11 mouse cellular contexts compared by ENCODE assay signal in the genomic region with DNA sequence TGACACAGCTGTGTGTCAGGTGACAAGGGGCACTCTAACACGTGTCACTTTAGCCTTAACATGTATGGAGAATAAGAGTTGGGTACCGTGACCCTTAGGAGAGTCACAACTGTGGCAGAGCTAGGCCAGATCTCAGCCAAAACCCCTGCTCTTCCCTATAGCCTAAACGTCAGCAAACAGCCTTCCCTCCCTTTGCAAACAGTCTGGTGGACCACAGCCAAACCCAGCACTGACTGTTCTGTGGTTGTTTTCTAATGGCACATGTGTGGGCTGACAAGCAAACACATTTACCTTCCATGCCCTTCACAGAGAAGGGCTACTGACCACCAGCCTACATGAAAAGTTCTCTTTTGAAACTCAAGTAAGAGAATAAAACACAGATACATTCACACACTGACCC.
"Had no signal": no experiment of that assay in that cellular context is flagged by ENCODE, and none has a peak within 500 bp of the region (broad histone marks: within the 10 kb centered on the region; RNA-seq: fewer than 3 reads in every experiment).

No protein-coding gene starts in this region.

- H3K27me3 ChIP-seq: kidney, embryonic 15.5 days; limb, embryonic 15.5 days; lung, embryonic 15.5 days; midbrain, embryonic 13.5 days had no signal

- H3K4me2 ChIP-seq: kidney, embryonic 15.5 days; limb, embryonic 15.5 days; lung, embryonic 15.5 days; midbrain, embryonic 13.5 days had no signal

- H3K9me3 ChIP-seq: kidney, embryonic 15.5 days; limb, embryonic 15.5 days; lung, embryonic 15.5 days; midbrain, embryonic 13.5 days had no signal

- H3K27ac ChIP-seq: kidney, embryonic 15.5 days; limb, embryonic 15.5 days; lung, embryonic 15.5 days; midbrain, embryonic 13.5 days had no signal

- H3K9ac ChIP-seq: kidney, embryonic 15.5 days; limb, embryonic 15.5 days; lung, embryonic 15.5 days; midbrain, embryonic 13.5 days had no signal

- ATAC-seq: intestine, embryonic 16.5 days; midbrain, embryonic 13.5 days had no signal

- H3K36me3 ChIP-seq: limb, embryonic 15.5 days; lung, embryonic 15.5 days; midbrain, embryonic 13.5 days had no signal

- H3K4me3 ChIP-seq: kidney, embryonic 15.5 days; limb, embryonic 15.5 days; lung, embryonic 15.5 days; midbrain, embryonic 13.5 days had no signal

- DNase-seq: kidney, adult 2 months; kidney, postnatal 25 days; layer of hippocampus, adult 9-11 months; layer of hippocampus, postnatal 36 days; right cerebral cortex, adult 18-20 months; right cerebral cortex, postnatal 25 days had no signal
